Comparison of ENCODE assay signal across 2 mouse cellular contexts in genomic region chr16:17271856-17272255, GRCm38 (mm10).
TF ChIP-seq lines count a peak whose summit lies in the region.

No protein-coding gene starts in this region.

TF ChIP-seq in CH12.LX, 34 proteins besides CTCF, POLR2A, EP300 and RAD21 (continued from another document):
- TF ChIP-seq MXI1 (IDR thresholded peaks at IDR 0.05; ENCODE audit: low read depth, low read length) (peak; percentile 41; the same call in 1 of the 2 replicates), ETS1 (conservative IDR thresholded peaks at IDR 0.05; ENCODE audit: low read depth, low read length) (peak; percentile 30; the same call in 1 of the 2 replicates), RCOR1 (conservative IDR thresholded peaks at IDR 0.05; ENCODE audit: low read depth, low read length) (0 out of 2 replicates have a peak, but pooled peaks have one; percentile 31), MAX (IDR thresholded peaks at IDR 0.05; ENCODE audit: low read length) (peak; percentile 90), KAT2A (IDR thresholded peaks at IDR 0.05; ENCODE audit: insufficient replicate concordance, low read length) (no peak), MYC (IDR thresholded peaks at IDR 0.05; ENCODE audit: low read depth, low read length) (peak; percentile 89), E2F4 (IDR thresholded peaks at IDR 0.05; ENCODE audit: insufficient replicate concordance, low read depth, low read length) (no peak), BHLHE40 (IDR thresholded peaks at IDR 0.05; ENCODE audit: low read depth, low read length) (peak; percentile 57), USF2 (conservative IDR thresholded peaks at IDR 0.05; ENCODE audit: low read depth, low read length) (no peak), SIN3A (IDR thresholded peaks at IDR 0.05; ENCODE audit: low read length) (peak; percentile 52; the same call in 1 of the 2 replicates)
TF ChIP-seq in CH12.LX: peak in this region for 8.

TF ChIP-seq in MEL, 35 proteins besides CTCF, POLR2A, EP300 and RAD21 (continued from another document):
- TF ChIP-seq MAX (IDR thresholded peaks at IDR 0.05; ENCODE audit: low read length) (peak; percentile 53; the same call in 1 of the 2 replicates), JUND (IDR thresholded peaks at IDR 0.05; ENCODE audit: low read depth, low read length) (no peak), MXI1 (IDR thresholded peaks at IDR 0.05; ENCODE audit: low read depth, low read length) (0 out of 2 replicates have a peak, but pooled peaks have one; percentile 52)
